Mouse (Mus musculus) MEL (cell line): ENCODE data around the gene Dusp1. TPM values are rescaled to one million over a fixed set of nuclear protein-coding genes. Genes with fewer than 3 reads are reported as not detected.

ENCODE experiments used
- DNase-seq: peaks from one replicate; pipeline ENCODE4 v3.0.0; 2011; ENCODE audit warnings: low read depth, low spot score
- H3K27ac ChIP-seq: 2 replicates; pipeline ENCODE4 v1.5.1; 2012; ENCODE audit warnings: low read depth, mild to moderate bottlenecking, control low read depth, low read length, moderate library complexity; ENCODE audit not compliant: control insufficient read depth
- H3K27me3 ChIP-seq, 2 experiments: fragments of 150-350 bp in 1 of 2; sonication (generic) in 1 of 2; 2 replicates each; pipeline ENCODE4 v1.6.1; 2012; ENCODE audit warnings: low read length in 2 of 2, mild to moderate bottlenecking in 2 of 2, improper control_type of control experiment in 1 of 2, moderate library complexity in 1 of 2; ENCODE audit not compliant: insufficient read depth in 2 of 2, control insufficient read depth in 1 of 2
- H3K36me3 ChIP-seq, 2 experiments: 2 replicates each; pipeline ENCODE4 v1.6.1; 2012 to 2014; ENCODE audit warnings: low read length in 2 of 2, improper control_type of control experiment in 1 of 2, inconsistent platforms in 1 of 2, mild to moderate bottlenecking in 1 of 2; ENCODE audit not compliant: insufficient read depth in 2 of 2, control insufficient read depth in 1 of 2
- H3K4me1 ChIP-seq, 2 experiments: fragments of 150-350 bp in 1 of 2; sonication (generic) in 1 of 2; 2 replicates each; pipeline ENCODE4 v1.6.1; 2012; ENCODE audit warnings: low read length in 2 of 2, improper control_type of control experiment in 1 of 2, mild to moderate bottlenecking in 1 of 2; ENCODE audit not compliant: insufficient read depth in 2 of 2, control insufficient read depth in 1 of 2
- H3K4me3 ChIP-seq, 2 experiments: fragments of 150-350 bp in 1 of 2; sonication (generic) in 1 of 2; 2 replicates each; pipeline ENCODE4 v1.5.1; 2012; ENCODE audit warnings: low read depth in 2 of 2, low read length in 2 of 2, mild to moderate bottlenecking in 2 of 2, moderate library complexity in 2 of 2, control low read depth in 1 of 2, improper control_type of control experiment in 1 of 2; ENCODE audit not compliant: control insufficient read depth in 1 of 2, insufficient read depth in 1 of 2
- H3K79me2 ChIP-seq: 2 replicates; pipeline ENCODE4 v1.6.1; 2012; ENCODE audit warnings: mild to moderate bottlenecking, low read length, moderate library complexity; ENCODE audit not compliant: control insufficient read depth, poor library complexity, insufficient read depth
- H3K9ac ChIP-seq: 2 replicates; pipeline ENCODE4 v1.6.1; 2012; ENCODE audit warnings: low read depth, mild to moderate bottlenecking, control low read depth, low read length, moderate library complexity; ENCODE audit not compliant: control insufficient read depth, poor library complexity, severe bottlenecking
- H3K9me3 ChIP-seq: fragments of 150-350 bp; sonication (generic); replicated peaks from 2 replicates; pipeline ENCODE4 v1.6.1; 2012; ENCODE audit warnings: mild to moderate bottlenecking, low read length, improper control_type of control experiment, moderate library complexity; ENCODE audit not compliant: insufficient read depth
- BHLHE40 ChIP-seq: IDR thresholded peaks from 2 replicates; pipeline ENCODE4 v1.6.1; 2012; ENCODE audit warnings: low read depth, mild to moderate bottlenecking, inconsistent platforms, low read length, improper control_type of control experiment, borderline replicate concordance
- CHD1 ChIP-seq: IDR thresholded peaks from 2 replicates; pipeline ENCODE4 v1.6.1; 2012; ENCODE audit warnings: low read depth, mild to moderate bottlenecking, inconsistent platforms, low read length, improper control_type of control experiment
- EP300 ChIP-seq, 2 experiments: IDR thresholded peaks; 2 replicates each; pipeline ENCODE4 v1.6.1; 2011; ENCODE audit warnings: improper control_type of control experiment in 2 of 2, low read length in 2 of 2, low read depth in 1 of 2, mild to moderate bottlenecking in 1 of 2
- ETS1 ChIP-seq: IDR thresholded peaks from 2 replicates; pipeline ENCODE4 v1.6.1; 2012; ENCODE audit warnings: low read depth, mild to moderate bottlenecking, inconsistent platforms, low read length, improper control_type of control experiment, moderate library complexity
- GABPA ChIP-seq: IDR thresholded peaks from 2 replicates; pipeline ENCODE4 v1.6.1; 2012; ENCODE audit warnings: low read depth, mild to moderate bottlenecking, inconsistent platforms, low read length, improper control_type of control experiment, moderate library complexity
- GATA1 ChIP-seq: IDR thresholded peaks from 2 replicates; pipeline ENCODE4 v1.6.1; 2011; ENCODE audit warnings: low read depth, low read length, improper control_type of control experiment
- HCFC1 ChIP-seq: IDR thresholded peaks from 2 replicates; pipeline ENCODE4 v1.6.1; 2012; ENCODE audit warnings: low read depth, mild to moderate bottlenecking, inconsistent platforms, low read length, improper control_type of control experiment, moderate library complexity
- JUND ChIP-seq: IDR thresholded peaks from 2 replicates; pipeline ENCODE4 v1.6.1; 2011; ENCODE audit warnings: low read depth, mild to moderate bottlenecking, improper control_type of control experiment, low read length
- KAT2A ChIP-seq: conservative IDR thresholded peaks from 2 replicates; pipeline ENCODE4 v1.6.1; 2012; ENCODE audit warnings: low read depth, low read length, improper control_type of control experiment, inconsistent platforms
- MAFK ChIP-seq: IDR thresholded peaks from 2 replicates; pipeline ENCODE4 v1.6.1; 2011; ENCODE audit warnings: low read depth, mild to moderate bottlenecking, low read length, improper control_type of control experiment, borderline replicate concordance
- MAX ChIP-seq: IDR thresholded peaks from 2 replicates; pipeline ENCODE4 v1.6.1; 2011; ENCODE audit warnings: low read length, improper control_type of control experiment
- MAZ ChIP-seq: IDR thresholded peaks from 2 replicates; pipeline ENCODE4 v1.6.1; 2012; ENCODE audit warnings: low read depth, mild to moderate bottlenecking, inconsistent platforms, low read length, improper control_type of control experiment
- MEF2A ChIP-seq: IDR thresholded peaks from 2 replicates; pipeline ENCODE4 v1.6.1; 2014; ENCODE audit warnings: low read depth, mild to moderate bottlenecking, inconsistent platforms, low read length, improper control_type of control experiment; ENCODE audit not compliant: poor library complexity, insufficient replicate concordance, severe bottlenecking; ENCODE audit errors: extremely low read depth
- MXI1 ChIP-seq: IDR thresholded peaks from 2 replicates; pipeline ENCODE4 v1.6.1; 2011; ENCODE audit warnings: mild to moderate bottlenecking, low read depth, low read length, improper control_type of control experiment
- NELFE ChIP-seq: IDR thresholded peaks from 2 replicates; pipeline ENCODE4 v1.6.1; 2011; ENCODE audit warnings: low read depth, low read length, improper control_type of control experiment
- NRF1 ChIP-seq: IDR thresholded peaks from 2 replicates; pipeline ENCODE4 v1.6.1; 2014; ENCODE audit warnings: low read depth, mild to moderate bottlenecking, inconsistent platforms, low read length, improper control_type of control experiment, moderate library complexity; ENCODE audit not compliant: poor library complexity, insufficient read depth, severe bottlenecking
- POLR2A ChIP-seq, 2 experiments: IDR thresholded peaks; 2 replicates each; pipeline ENCODE4 v1.6.1; 2011 to 2012; ENCODE audit warnings: low read length in 2 of 2, mild to moderate bottlenecking in 2 of 2, control low read depth in 1 of 2, improper control_type of control experiment in 1 of 2, low read depth in 1 of 2, moderate library complexity in 1 of 2; ENCODE audit not compliant: control insufficient read depth in 1 of 2, insufficient read depth in 1 of 2, poor library complexity in 1 of 2
- POLR2AphosphoS2 ChIP-seq: IDR thresholded peaks from 2 replicates; pipeline ENCODE4 v1.6.1; 2011; ENCODE audit warnings: low read length, improper control_type of control experiment
- POLR2AphosphoS5 ChIP-seq: IDR thresholded peaks from 2 replicates; pipeline ENCODE4 v1.6.1; 2012; ENCODE audit warnings: low read depth, borderline replicate concordance, mild to moderate bottlenecking, inconsistent platforms, low read length, moderate library complexity, mixed read lengths
- RCOR1 ChIP-seq: IDR thresholded peaks from 2 replicates; pipeline ENCODE4 v1.6.1; 2012; ENCODE audit warnings: low read depth, mild to moderate bottlenecking, inconsistent platforms, low read length, improper control_type of control experiment
- TAL1 ChIP-seq: IDR thresholded peaks from 2 replicates; pipeline ENCODE4 v1.6.1; 2012; ENCODE audit warnings: mild to moderate bottlenecking, inconsistent platforms, low read length, moderate library complexity, mixed read lengths
- TBP ChIP-seq: IDR thresholded peaks from 2 replicates; pipeline ENCODE4 v1.8.0; 2011; ENCODE audit warnings: low read depth, low read length, improper control_type of control experiment
- TCF12 ChIP-seq: IDR thresholded peaks from 2 replicates; pipeline ENCODE4 v1.6.1; 2014; ENCODE audit warnings: low read depth, mild to moderate bottlenecking, inconsistent platforms, low read length, improper control_type of control experiment, moderate library complexity
- USF1 ChIP-seq: IDR thresholded peaks from 2 replicates; pipeline ENCODE4 v1.6.1; 2014; ENCODE audit warnings: low read depth, mild to moderate bottlenecking, inconsistent platforms, low read length, improper control_type of control experiment, moderate library complexity
- USF2 ChIP-seq, 2 experiments: IDR thresholded peaks; 2 replicates each; pipeline ENCODE4 v1.6.1; 2011 to 2012; ENCODE audit warnings: improper control_type of control experiment in 2 of 2, low read length in 2 of 2, borderline replicate concordance in 1 of 2, inconsistent platforms in 1 of 2, low read depth in 1 of 2, mild to moderate bottlenecking in 1 of 2; ENCODE audit not compliant: insufficient read depth in 1 of 2
- ZKSCAN1 ChIP-seq: IDR thresholded peaks from 2 replicates; pipeline ENCODE4 v1.6.1; 2012; ENCODE audit warnings: low read depth, mild to moderate bottlenecking, inconsistent platforms, low read length, improper control_type of control experiment, moderate library complexity
- ZMIZ1 ChIP-seq: IDR thresholded peaks from 2 replicates; pipeline ENCODE4 v1.6.1; 2012; ENCODE audit warnings: low read depth, mild to moderate bottlenecking, inconsistent platforms, low read length, improper control_type of control experiment, moderate library complexity
- polyA plus RNA-seq, 2 experiments: library from polyadenylated mRNA; stranded (reverse) in 1 of 2; unstranded in 1 of 2; fragments of >175 nt in 1 of 2; fragments of >200 nt in 1 of 2; gene quantifications; 2 replicates each; pipeline versions ENCODE4 v1.2.1 to v1.2.4; 2012; ENCODE audit warnings: low replicate concordance in 2 of 2, low read depth in 1 of 2; ENCODE audit not compliant: insufficient read length in 2 of 2, insufficient read depth in 1 of 2, missing spikeins in 1 of 2
- total RNA-seq: library from RNA; depleted of rRNA; stranded (reverse); fragments of 300-350 nt; gene quantifications from 2 replicates; pipeline ENCODE4 v1.2.3, GENCODE M21; 2012

Dusp1 gene
- total and polyA plus RNA-seq, 3 experiments: 0.96 to 5.0 TPM; not detected in 1

DNA sequence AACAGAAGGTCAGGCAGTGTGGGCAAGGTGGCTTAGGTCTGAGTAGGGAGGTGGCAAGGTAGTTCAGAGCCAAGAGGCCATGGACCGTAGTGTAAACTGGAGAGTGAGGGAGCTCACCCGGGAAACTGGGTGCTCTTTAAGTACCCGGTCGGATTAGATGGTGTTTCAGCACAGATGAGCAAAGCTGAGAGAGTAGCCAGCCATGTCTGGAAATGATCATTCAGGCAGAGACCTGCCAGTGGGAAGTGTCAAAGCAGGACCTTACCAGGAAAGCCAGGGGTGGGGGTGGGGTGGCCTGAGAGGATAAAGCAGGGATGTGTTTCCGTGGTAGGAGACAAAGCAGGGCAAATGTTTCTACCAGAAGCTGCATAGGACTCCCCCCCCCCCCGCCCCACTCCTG lies 85.1 kb downstream of the Dusp1 start:
- H3K27ac ChIP-seq: no peak overlapping the region
- H3K4me3 ChIP-seq: no peak overlapping the region
- no peaks in the 10 kb centered on the region for H3K27me3 ChIP-seq
- H3K9me3 ChIP-seq: no peaks in the 10 kb centered on the region
- no peaks in the 10 kb centered on the region for H3K79me2 ChIP-seq
- H3K36me3 ChIP-seq: no peaks in the 10 kb centered on the region
- H3K9ac ChIP-seq: no peak overlapping the region
- peaks cover 0 to 3% of the 10 kb centered on the region in 2 experiments; a peak in 1 of 4 replicates for H3K4me1 ChIP-seq
- TF ChIP-seq TAL1 (no peak), MEF2A (no peak), GATA1 (no peak), JUND (no peak), NELFE (no peak), CHD1 (no peak), EP300 (IDR thresholded peaks at IDR 0.05; ENCODE audit: low read depth in 1 of 2, low read length in 2 of 2) (no peak), POLR2AphosphoS5 (no peak), KAT2A (no peak), NRF1 (no peak), RCOR1 (no peak), HCFC1 (no peak), USF1 (no peak), MXI1 (no peak), MAX (no peak), GABPA (no peak), POLR2AphosphoS2 (no peak)
- DNase-seq: no peak

DNA sequence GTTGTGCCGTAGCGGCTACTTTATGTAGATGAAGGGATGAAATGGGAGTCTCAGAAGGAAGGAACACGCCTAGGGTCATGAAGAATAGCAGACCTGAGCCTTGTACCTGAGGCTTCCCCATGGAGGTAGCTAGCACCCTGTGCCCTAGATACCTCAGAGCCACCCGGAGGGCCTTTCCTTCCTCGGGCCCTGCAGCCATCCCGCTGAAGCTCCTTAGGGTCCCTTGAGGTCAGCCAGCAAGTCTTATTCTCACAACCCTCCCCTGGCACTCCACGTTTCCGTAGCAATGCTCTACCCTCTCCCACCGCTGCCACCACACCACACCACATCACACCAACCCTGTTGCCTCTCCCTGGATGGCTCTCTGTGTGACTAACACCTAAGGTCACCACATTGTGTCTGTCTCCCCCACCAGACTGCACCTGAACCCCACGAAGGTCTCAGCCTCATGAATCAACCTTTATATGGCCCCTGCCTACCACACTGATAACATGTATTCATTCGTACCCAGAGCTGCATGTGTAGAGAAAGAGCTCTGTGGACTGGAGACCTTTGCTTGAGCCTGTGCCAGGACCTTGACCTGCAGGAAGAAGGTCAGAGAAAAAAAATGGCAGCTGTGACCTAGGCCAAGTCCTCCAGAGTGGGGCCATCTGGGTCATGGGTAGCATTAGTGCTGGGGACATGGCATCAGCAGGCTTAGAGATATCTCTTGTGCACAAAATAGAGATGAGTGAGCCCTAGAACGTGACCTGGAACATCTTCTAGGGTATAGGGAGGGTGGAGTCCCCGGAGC lies 93.6 kb downstream of the Dusp1 start:
- Histone ChIP-seq H3K9me3 (no peaks in the 10 kb centered on the region), H3K4me1 (no peaks in the 10 kb centered on the region), H3K4me3 (no peak overlapping the region), H3K27ac (no peak overlapping the region), H3K9ac (no peak overlapping the region), H3K36me3 (no peaks in the 10 kb centered on the region), H3K79me2 (no peaks in the 10 kb centered on the region), H3K27me3 (no peaks in the 10 kb centered on the region)
- TF ChIP-seq ETS1 (no peak), MXI1 (no peak), NELFE (no peak), TCF12 (no peak), MAZ (no peak), ZKSCAN1 (no peak), ZMIZ1 (no peak), JUND (no peak), BHLHE40 (no peak), MAFK (no peak), NRF1 (no peak), USF2 (IDR thresholded peaks at IDR 0.05; ENCODE audit: borderline replicate concordance in 1 of 2, insufficient read depth in 1 of 2, low read depth in 1 of 2, low read length in 2 of 2) (no peak), POLR2A (IDR thresholded peaks at IDR 0.05; ENCODE audit: control insufficient read depth in 1 of 2, insufficient read depth in 1 of 2, low read depth in 1 of 2, low read length in 2 of 2, poor library complexity in 1 of 2) (no peak), TBP (no peak)
- DNase-seq: no peak
